8 mouse cellular contexts compared by ENCODE assay signal in genomic region chr4:136149045-136149379, GRCm38 (mm10). TPM values are rescaled to one million over a fixed set of nuclear protein-coding genes. Genes with fewer than 3 reads are reported as not detected.
DNase-seq lines count a peak whose midpoint lies in the region; ATAC-seq and TF ChIP-seq lines count a peak whose summit lies in the region.

No protein-coding gene starts in this region.

- no peak for TF ChIP-seq CTCF in stomach, postnatal 0 days (IDR thresholded peaks at IDR 0.05; ENCODE audit: low read depth)

- H3K4me2 ChIP-seq in forebrain, embryonic 11.5 days (ENCODE audit: low read depth, low read length, severe bottlenecking) = no peak overlapping the region
- H3K4me2 ChIP-seq in kidney, embryonic 15.5 days = peak overlapping the region; percentile 73
- no peak overlapping the region for H3K4me2 ChIP-seq in stomach, postnatal 0 days (replicated peaks; ENCODE audit: low read depth)

- H3K4me1 ChIP-seq in forebrain, embryonic 10.5 days = peaks cover 75% of the 10 kb centered on the region
- H3K4me1 ChIP-seq in forebrain, embryonic 11.5 days (replicated peaks; ENCODE audit: control insufficient read depth, insufficient read depth, low read length) = peaks cover 30% of the 10 kb centered on the region; the same call in 1 of the 2 replicates
- H3K4me1 ChIP-seq in kidney, embryonic 15.5 days = peaks cover 47% of the 10 kb centered on the region
- H3K4me1 ChIP-seq in stomach, postnatal 0 days (replicated peaks; ENCODE audit: control insufficient read depth, insufficient read depth) = peaks cover 7% of the 10 kb centered on the region; the same call in 1 of the 2 replicates

- no peak for ATAC-seq in forebrain, embryonic 11.5 days (replicated peaks; ENCODE audit: low FRiP score)
- no peak for ATAC-seq in kidney, embryonic 15.5 days (replicated peaks; ENCODE audit: low FRiP score)
- ATAC-seq in stomach, postnatal 0 days (ENCODE audit: low FRiP score, low TSS enrichment) = no peak
- no peak for ATAC-seq in megakaryocyte, adult 5-6 weeks (ENCODE audit: poor library complexity, severe bottlenecking)

- H3K9me3 ChIP-seq in forebrain, embryonic 10.5 days = peaks cover 4% of the 10 kb centered on the region; the same call in 1 of the 2 replicates
- no peaks in the 10 kb centered on the region for H3K9me3 ChIP-seq in forebrain, embryonic 11.5 days (ENCODE audit: control insufficient read depth, low read length)
- no peaks in the 10 kb centered on the region for H3K9me3 ChIP-seq in kidney, embryonic 15.5 days (replicated peaks)
- no peaks in the 10 kb centered on the region for H3K9me3 ChIP-seq in stomach, postnatal 0 days (ENCODE audit: control insufficient read depth, low read length)

- peaks cover 27% of the 10 kb centered on the region for H3K27me3 ChIP-seq in forebrain, embryonic 10.5 days (ENCODE audit: poor library complexity, severe bottlenecking)
- H3K27me3 ChIP-seq in forebrain, embryonic 11.5 days (ENCODE audit: control insufficient read depth, insufficient read depth, low read length) = peaks cover 13% of the 10 kb centered on the region; the same call in 1 of the 2 replicates
- H3K27me3 ChIP-seq in kidney, embryonic 15.5 days = no peaks in the 10 kb centered on the region
- no peaks in the 10 kb centered on the region for H3K27me3 ChIP-seq in stomach, postnatal 0 days (ENCODE audit: control insufficient read depth, insufficient read depth, low read length)

- H3K4me3 ChIP-seq in forebrain, embryonic 10.5 days = peak overlapping the region; percentile 81
- no peak overlapping the region for H3K4me3 ChIP-seq in forebrain, embryonic 11.5 days (ENCODE audit: low read depth, low read length)
- H3K4me3 ChIP-seq in kidney, embryonic 15.5 days (replicated peaks) = no peak overlapping the region
- no peak overlapping the region for H3K4me3 ChIP-seq in stomach, postnatal 0 days (ENCODE audit: low read depth, low read length)

- 68% methylated on average over 2 of the region's 2 CpGs for WGBS in forebrain, embryonic 10.5 days
- WGBS in forebrain, embryonic 11.5 days = 83% methylated on average over 2 of the region's 2 CpGs
- 77% methylated on average over 2 of the region's 2 CpGs for WGBS in kidney, embryonic 15.5 days
- 84% methylated on average over 2 of the region's 2 CpGs for WGBS in stomach, postnatal 0 days

- no peak for DNase-seq in forebrain, embryonic 10.5 days (ENCODE audit: extremely low spot score, low spot score)
- DNase-seq in forebrain, embryonic 11.5 days (ENCODE audit: low spot score) = no peak
- DNase-seq in kidney, adult 11 months = no peak
- DNase-seq in thymus, postnatal 25 days = peak; percentile 50
- DNase-seq in thymus, postnatal 4 days = no peak
- no peak for DNase-seq in stomach, postnatal 0 days (ENCODE audit: low spot score)

- H3K36me3 ChIP-seq in forebrain, embryonic 10.5 days (replicated peaks) = peaks cover 13% of the 10 kb centered on the region
- no peaks in the 10 kb centered on the region for H3K36me3 ChIP-seq in forebrain, embryonic 11.5 days (ENCODE audit: control insufficient read depth, insufficient read depth, low read length)
- H3K36me3 ChIP-seq in kidney, embryonic 15.5 days = 0 out of 2 replicates have a peak, but pooled peaks cover 7% of the 10 kb centered on the region
- no peaks in the 10 kb centered on the region for H3K36me3 ChIP-seq in stomach, postnatal 0 days (ENCODE audit: control insufficient read depth, insufficient read depth, low read length)

- H3K27ac ChIP-seq in forebrain, embryonic 10.5 days = peak overlapping the region; percentile 97
- no peak overlapping the region for H3K27ac ChIP-seq in forebrain, embryonic 11.5 days (ENCODE audit: low read depth, low read length)
- peak overlapping the region; percentile 100 for H3K27ac ChIP-seq in kidney, embryonic 15.5 days
- H3K27ac ChIP-seq in stomach, postnatal 0 days (replicated peaks) = peak overlapping the region; percentile 97

- no peak overlapping the region for H3K9ac ChIP-seq in forebrain, embryonic 11.5 days (ENCODE audit: low read length)
- no peak overlapping the region for H3K9ac ChIP-seq in kidney, embryonic 15.5 days
- no peak overlapping the region for H3K9ac ChIP-seq in stomach, postnatal 0 days (ENCODE audit: low read length)

- no peak for TF ChIP-seq EP300 in stomach, postnatal 0 days (optimal IDR thresholded peaks at IDR 0.05)

RNA-seq across cellular contexts. Expression of gene Id3, which starts 5.7 kb away (rescaled TPM):
- 488 and 529 TPM in 2 replicates for polyA plus RNA-seq in forebrain, embryonic 10.5 days (2016; fragmentation: Nextera tagmentation; extraction: Ambion mirVana)
- 351 and 380 TPM in 2 replicates for polyA plus RNA-seq in forebrain, embryonic 11.5 days (2014; fragmentation: Nextera tagmentation; extraction: Ambion mirVana)
- polyA plus RNA-seq in kidney, embryonic 15.5 days (2015; fragmentation: Nextera tagmentation; extraction: Ambion mirVana) = 862 and 905 TPM in 2 replicates
- polyA plus RNA-seq in stomach, postnatal 0 days (2015; fragmentation: Nextera tagmentation; extraction: Ambion mirVana) = 201 and 224 TPM in 2 replicates
- total RNA-seq in megakaryocyte, adult 5-6 weeks (2015) = 1.9 and 2.0 TPM in 2 replicates
- total RNA-seq in megakaryocyte, adult 5-6 weeks (2017) = 0.77 and 1.8 TPM in 2 replicates

RNA-seq across cellular contexts. Expression of gene E2f2, which starts 23.2 kb away (rescaled TPM):
- polyA plus RNA-seq in forebrain, embryonic 10.5 days (2016; fragmentation: Nextera tagmentation; extraction: Ambion mirVana) = 10.3 and 11.4 TPM in 2 replicates
- 9.4 and 10.2 TPM in 2 replicates for polyA plus RNA-seq in forebrain, embryonic 11.5 days (2014; fragmentation: Nextera tagmentation; extraction: Ambion mirVana)
- 9.7 and 10.5 TPM in 2 replicates for polyA plus RNA-seq in kidney, embryonic 15.5 days (2015; fragmentation: Nextera tagmentation; extraction: Ambion mirVana)
- 0.91 and 1.5 TPM in 2 replicates for polyA plus RNA-seq in stomach, postnatal 0 days (2015; fragmentation: Nextera tagmentation; extraction: Ambion mirVana)
- total RNA-seq in megakaryocyte, adult 5-6 weeks (2015) = 78.1 and 107 TPM in 2 replicates
- 59.4 and 63.6 TPM in 2 replicates for total RNA-seq in megakaryocyte, adult 5-6 weeks (2017)

RNA-seq across cellular contexts. Expression of gene Asap3, which starts 57.2 kb away (rescaled TPM):
- 4.7 and 5.2 TPM in 2 replicates for polyA plus RNA-seq in forebrain, embryonic 10.5 days (2016; fragmentation: Nextera tagmentation; extraction: Ambion mirVana)
- polyA plus RNA-seq in forebrain, embryonic 11.5 days (2014; fragmentation: Nextera tagmentation; extraction: Ambion mirVana) = 4.1 and 4.3 TPM in 2 replicates
- polyA plus RNA-seq in kidney, embryonic 15.5 days (2015; fragmentation: Nextera tagmentation; extraction: Ambion mirVana) = 4.5 and 6.0 TPM in 2 replicates
- polyA plus RNA-seq in stomach, postnatal 0 days (2015; fragmentation: Nextera tagmentation; extraction: Ambion mirVana) = 1.6 and 1.9 TPM in 2 replicates
- total RNA-seq in megakaryocyte, adult 5-6 weeks (2015) = not detected in 2 replicates
- 0.04 TPM in 1 of 2 replicates, not detected in the other for total RNA-seq in megakaryocyte, adult 5-6 weeks (2017)
